Mouse (Mus musculus) brain, embryonic 14.5 days (tissue): ENCODE results near the gene Plcb1.

Source experiments
- CTCF ChIP-seq: fragments of 200-500 bp; IDR thresholded peaks from 2 replicates; pipeline ENCODE4 v1.5.1; 2012; ENCODE audit warnings: inconsistent platforms, mild to moderate bottlenecking, moderate library complexity, borderline replicate concordance; ENCODE audit not compliant: insufficient read depth, insufficient read length; ENCODE audit errors: extremely low read depth
- POLR2A ChIP-seq: fragments of 200-500 bp; IDR thresholded peaks from 2 replicates; pipeline ENCODE4 v1.6.1; 2012; ENCODE audit warnings: mild to moderate bottlenecking, inconsistent platforms, borderline replicate concordance; ENCODE audit not compliant: poor library complexity, insufficient read depth, insufficient read length, severe bottlenecking; ENCODE audit errors: extremely low read depth

DNA sequence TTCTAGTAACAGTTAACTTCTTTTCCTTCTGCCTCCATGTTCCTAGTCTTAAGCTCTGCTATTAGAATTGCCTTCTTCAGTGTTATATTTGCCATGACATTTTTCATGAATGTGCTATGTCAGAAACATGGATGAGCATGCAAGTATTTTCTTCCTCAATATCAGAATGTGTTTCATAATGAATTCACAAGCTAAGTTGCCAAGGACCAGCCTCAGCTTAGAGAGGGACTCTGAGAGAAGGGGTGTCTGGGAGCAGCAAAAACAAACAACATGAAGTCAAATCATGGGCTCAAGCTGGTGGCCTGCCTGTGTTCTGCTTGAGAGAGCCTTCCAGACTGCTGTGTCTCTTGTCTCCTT is 718.1 kb downstream of the Plcb1 start:
- TF ChIP-seq CTCF = no peak
- TF ChIP-seq POLR2A = no peak
